Mouse (Mus musculus) CD8-positive naive resting alpha-beta T cell, adult 2 months (primary cell): ENCODE measurements at regions not wholly inside any gene's neighbourhood (a gene's known extent, or its start where the extent isn't known, plus 50 kb on each side); places are given as distances from the start of the nearest gene placed in this dataset.

Experiments
- DNase-seq, 2 experiments: peaks; one replicate each; pipeline ENCODE4 v3.0.0; 2022; ENCODE audit warnings: low read depth in 2 of 2, low spot score in 2 of 2

- DNase-seq = no peak
Measured at GRCm38 (mm10) chr13:97524847-97525434, 235.5 kb downstream of the Gm10260 start.

GRCm38 (mm10) chr13:97523523-97524412 lies 236.7 kb downstream of the Gm10260 start:
- no peak for DNase-seq

DNA sequence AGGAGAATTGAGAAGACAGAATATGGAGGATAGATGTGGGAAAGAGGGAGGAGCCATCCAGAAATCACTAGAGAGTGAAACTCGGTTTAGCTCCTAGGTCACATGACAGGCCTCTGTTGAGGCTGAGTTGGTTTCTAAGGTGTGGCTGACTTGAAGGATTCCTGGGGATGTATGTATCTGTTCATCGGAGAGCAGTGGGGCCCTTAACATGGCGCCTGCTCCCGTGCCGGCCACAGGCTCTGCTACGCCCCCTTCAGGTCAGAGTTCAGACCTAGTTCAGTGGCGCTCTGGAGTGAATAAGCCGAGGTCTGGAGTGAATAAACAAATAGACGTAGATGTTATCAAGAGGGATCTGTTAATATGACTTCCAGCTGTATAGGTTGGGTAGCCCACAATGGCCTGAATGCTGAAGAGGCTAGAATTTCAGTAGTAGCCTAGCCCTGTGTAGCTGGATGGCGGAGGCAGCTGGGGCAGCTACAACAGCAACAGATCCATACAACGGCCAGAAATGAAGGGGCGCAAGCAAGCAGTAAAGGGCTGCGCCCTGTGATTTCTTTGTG lies 239.4 kb downstream of the Gm10260 start:
- DNase-seq = no peak

DNA sequence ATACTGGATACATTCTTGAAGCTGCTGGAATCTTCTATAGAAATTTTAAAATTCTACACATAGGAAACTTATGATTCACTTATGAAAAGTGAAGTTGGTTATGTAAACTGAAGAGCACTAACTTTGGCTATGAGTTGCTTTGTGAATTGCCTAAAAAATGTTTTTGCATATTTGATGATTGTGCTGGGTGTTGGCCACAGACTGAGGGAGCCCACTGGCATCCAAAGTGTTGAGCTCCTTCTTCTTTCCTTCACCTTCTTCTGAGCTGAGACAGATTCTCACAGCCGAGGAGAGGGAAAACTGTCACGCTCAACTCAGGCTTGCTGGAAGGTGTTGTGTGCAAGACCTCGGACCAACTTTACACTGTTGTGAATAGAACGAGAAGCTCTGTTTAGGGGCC lies 243.7 kb downstream of the Gm10260 start:
- DNase-seq = no peak

DNA sequence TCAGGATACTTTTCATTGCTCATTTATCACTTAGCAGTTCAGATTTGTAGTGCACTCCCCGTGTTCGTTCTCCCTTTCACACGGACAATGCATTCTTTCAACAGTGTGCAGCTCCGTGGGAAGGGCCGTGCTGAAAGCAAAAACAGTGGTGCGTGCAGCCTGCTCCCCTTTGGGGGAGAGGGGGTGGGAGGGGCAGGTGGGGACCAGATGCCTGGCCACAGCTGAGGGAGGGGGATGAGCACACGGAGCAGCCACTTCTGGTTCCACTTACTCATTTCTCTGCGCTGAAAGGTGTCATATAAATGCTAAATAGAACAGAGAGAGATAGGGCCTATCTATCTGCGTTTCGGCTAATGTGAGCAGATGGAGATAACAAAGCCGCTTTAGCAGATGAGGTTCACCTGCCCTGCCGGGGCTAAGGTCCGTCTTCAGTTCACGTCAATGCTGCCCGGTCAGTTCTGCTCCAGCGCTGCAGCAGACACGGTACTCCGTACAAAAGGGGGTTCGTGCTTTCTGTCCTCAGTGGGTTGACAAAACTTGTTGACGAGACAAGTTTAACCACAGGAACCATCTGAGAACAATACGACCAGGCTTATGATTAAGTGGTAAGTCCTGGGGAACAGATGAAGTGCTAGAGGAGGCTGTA lies 245.9 kb downstream of the Gm10260 start:
- no peak for DNase-seq

GRCm38 (mm10) chr13:97512521-97512920 lies 247.9 kb downstream of the Gm10260 start:
- DNase-seq = no peak

- DNase-seq = no peak
Measured at GRCm38 (mm10) chr13:97510431-97511261, 249.8 kb downstream of the Gm10260 start.

GRCm38 (mm10) chr13:97504949-97505348 lies 255.5 kb downstream of the Gm10260 start:
- no peak for DNase-seq

GRCm38 (mm10) chr13:97503955-97504739 lies 256.3 kb downstream of the Gm10260 start:
- DNase-seq = no peak

- no peak for DNase-seq
Measured at GRCm38 (mm10) chr13:97503391-97503790, 257.0 kb downstream of the Gm10260 start.

DNA sequence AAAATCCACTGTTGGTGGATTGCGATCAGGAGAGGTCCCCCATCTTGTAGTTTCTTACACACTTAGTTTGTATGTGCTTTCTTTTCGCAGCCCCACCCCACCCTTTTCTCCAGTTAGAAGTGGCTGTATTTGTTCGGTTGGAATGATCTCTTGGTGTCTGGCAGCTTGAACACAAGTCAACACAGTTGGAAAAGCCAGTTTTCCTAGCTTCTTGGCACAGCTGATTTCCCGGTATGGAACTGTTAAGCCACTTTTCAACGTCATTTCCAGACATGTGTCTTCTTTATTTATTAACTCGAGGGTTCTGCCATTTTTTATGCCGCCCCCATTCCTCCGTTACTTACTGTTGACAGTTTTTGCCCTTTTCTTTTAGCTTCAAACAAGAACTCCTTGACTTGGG lies 259.2 kb downstream of the Enc1 start:
- DNase-seq = no peak

DNA sequence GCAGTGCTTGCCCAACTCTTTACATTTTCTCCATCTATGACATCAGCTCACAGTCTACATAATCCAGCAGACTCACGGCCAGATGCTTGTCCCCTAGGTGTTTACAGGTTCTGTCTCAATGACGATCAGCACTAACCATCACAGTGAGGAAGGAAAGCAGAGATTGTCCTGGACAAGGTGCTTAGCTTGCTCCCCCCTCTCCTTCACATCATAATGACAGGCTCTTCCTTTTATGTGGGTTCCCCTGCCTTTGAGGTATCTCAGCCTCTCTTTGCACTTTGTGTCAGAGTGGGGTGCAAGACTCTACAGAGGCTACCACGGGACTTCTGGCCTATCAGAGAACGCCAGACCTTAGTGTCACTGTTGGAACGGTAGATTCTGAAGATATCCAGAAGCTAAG lies 258.1 kb downstream of the Enc1 start:
- peak; percentile 48 to 60 for DNase-seq

- DNase-seq = no peak
Measured at GRCm38 (mm10) chr13:97497928-97498327, 257.0 kb downstream of the Enc1 start.

- DNase-seq = no peak
Measured at GRCm38 (mm10) chr13:97494770-97495169, 253.9 kb downstream of the Enc1 start.

- no peak for DNase-seq
Measured at GRCm38 (mm10) chr13:97493836-97494235, 252.9 kb downstream of the Enc1 start.

DNA sequence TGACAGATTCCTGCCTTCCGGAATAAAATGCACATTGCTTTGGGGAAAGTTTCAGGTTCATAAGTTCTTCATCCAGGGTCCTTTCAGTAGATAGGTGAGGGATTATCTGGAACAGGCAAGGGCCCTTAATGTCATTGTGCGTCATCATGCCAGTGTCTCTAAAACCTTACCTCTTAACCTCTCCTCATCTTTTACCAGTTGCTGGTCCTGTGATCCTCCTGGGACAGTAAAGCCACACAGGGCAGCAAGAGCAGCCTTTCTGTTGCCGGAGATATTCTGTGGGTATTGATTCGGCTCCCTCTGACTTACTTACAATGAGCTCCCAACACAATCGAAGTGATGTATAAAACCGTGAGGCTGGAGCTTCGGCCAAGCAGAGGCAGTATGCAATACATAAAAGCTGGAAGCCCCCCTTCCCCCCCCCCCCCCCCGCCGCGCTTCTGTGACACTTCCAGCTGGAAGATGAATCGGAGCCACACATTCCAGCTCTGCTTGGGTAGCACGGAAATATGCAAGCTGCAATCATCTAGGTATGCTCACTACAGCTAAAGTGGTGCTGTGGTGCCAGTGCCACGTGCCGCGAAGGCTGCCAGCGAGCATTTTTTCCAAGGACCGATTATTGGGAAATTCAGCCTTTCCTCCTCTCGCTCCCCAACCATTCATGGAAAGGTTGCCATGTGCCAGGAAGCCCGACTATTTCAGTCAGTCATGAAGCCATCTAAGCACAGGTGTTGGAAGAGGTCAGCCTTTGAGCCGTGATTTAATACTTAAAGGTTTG lies 252.2 kb downstream of the Enc1 start:
- DNase-seq = no peak

DNA sequence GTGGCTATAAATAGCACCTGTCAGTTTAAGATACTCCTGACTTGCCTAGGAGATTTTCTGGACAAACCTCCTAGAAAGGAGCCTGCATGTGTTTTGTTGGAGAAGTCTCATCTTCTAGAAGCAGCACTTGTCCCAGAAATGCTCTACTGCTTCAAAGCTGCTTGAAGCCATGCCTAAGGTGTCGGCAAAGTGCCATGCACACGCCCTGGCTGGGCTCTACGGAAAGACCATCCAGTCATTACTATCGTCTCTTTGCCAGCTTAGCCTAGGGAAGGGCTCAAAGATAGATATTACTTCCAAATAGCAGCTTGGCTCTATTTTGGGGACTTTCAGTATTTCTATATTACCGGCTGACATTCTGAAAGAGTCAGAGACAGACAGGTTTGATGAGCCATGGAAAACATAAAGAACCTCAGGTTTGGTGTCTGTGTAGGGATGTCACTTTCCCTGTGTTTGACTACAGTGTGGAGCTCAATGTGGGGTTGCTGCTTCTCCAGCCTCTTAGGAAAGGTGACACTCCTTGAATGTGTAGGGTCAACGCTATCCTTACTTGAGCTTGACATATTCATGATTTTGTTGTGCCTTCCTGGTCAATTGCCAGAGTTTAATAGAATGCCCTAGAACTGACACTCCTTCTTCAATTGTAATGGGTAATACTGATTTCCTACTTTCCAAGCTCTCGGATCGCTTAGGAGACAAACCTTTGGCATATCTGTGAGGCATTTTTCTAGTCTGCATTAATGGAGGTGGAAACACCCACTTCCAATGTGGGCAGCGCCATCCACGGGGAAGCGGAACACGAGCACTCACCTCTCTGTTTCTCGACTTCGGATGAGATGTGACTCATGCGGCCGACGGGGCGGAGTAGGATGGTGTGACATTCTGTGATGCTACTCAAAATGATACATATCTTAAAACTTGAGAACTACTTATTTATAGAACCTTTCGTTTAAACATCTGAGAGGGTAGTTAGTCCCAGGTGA lies 251.3 kb downstream of the Enc1 start:
- no peak for DNase-seq

GRCm38 (mm10) chr13:97490131-97490530 lies 249.2 kb downstream of the Enc1 start:
- no peak for DNase-seq
